Mouse (Mus musculus) embryonic fibroblast, embryonic 13.5 days (primary cell): ENCODE results near the gene Atp5b.

Experiments used
- CTCF ChIP-seq: IDR thresholded peaks from 2 replicates; pipeline ENCODE4 v1.5.1; 2011; ENCODE audit warnings: mild to moderate bottlenecking, control low read depth, low read length, moderate library complexity, borderline replicate concordance; ENCODE audit not compliant: insufficient read depth
- POLR2A ChIP-seq: IDR thresholded peaks from 2 replicates; pipeline ENCODE4 v1.6.1; 2011; ENCODE audit warnings: low read depth, mild to moderate bottlenecking, control low read depth, low read length, moderate library complexity

- TF ChIP-seq POLR2A (no peak), CTCF (no peak)
Observed at GRCm38 (mm10) chr10:128043041-128043835, 39.8 kb upstream of the Atp5b start.
